Mouse (Mus musculus): ENCODE measurements at regions not wholly inside any gene's neighbourhood (a gene's known extent, or its start where the extent isn't known, plus 50 kb on each side); places are given as distances from the start of the nearest gene placed in this dataset.

- no peak for TF ChIP-seq CTCF (IDR thresholded peaks at IDR 0.05; ENCODE audit: borderline replicate concordance, insufficient read depth, low read length)
- TF ChIP-seq POLR2A (IDR thresholded peaks at IDR 0.05; ENCODE audit: low read depth, low read length), result no peak
Observed at GRCm38 (mm10) chr9:46394239-46394638, 74.5 kb upstream of the 4931429L15Rik start.

Measured in embryonic fibroblast, embryonic 13.5 days (primary cell).